Mouse (Mus musculus): ENCODE measurements around the gene Clec12b.

DNA sequence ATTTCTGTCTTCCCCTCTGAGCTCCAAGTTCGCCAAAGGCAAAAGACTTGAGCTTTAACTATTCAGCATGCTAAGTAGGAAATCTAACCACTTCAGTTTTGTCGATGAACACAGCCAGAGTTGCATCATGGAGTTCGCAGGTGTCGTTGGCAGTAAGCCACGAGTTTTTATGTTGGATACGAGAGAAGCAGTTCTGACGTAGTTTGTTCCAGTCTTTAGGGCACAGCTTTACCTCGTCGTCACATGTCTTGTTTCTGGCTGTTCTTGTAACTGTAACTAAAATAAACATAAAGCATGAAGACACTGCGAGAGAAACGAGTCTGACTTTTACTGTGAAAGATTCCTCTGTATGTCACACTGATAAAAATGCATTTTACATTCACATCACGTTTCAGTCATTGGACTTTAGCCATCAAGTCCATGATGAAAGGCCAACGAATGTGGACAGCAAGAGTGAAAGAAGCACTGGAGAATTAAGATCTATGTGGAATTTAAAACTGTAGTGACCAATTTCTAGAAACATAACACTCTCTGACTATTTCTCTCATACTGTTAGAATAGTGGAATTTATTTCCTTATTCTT is 59.0 kb downstream of the Clec12b start:
- TF ChIP-seq CTCF (IDR thresholded peaks at IDR 0.05; ENCODE audit: low read depth) (no peak), EP300 (IDR thresholded peaks at IDR 0.05; ENCODE audit: low read depth) (no peak)

All from liver, embryonic 14.5 days (tissue).